Comparison of ENCODE assay signal across 7 mouse cellular contexts in the genomic region with DNA sequence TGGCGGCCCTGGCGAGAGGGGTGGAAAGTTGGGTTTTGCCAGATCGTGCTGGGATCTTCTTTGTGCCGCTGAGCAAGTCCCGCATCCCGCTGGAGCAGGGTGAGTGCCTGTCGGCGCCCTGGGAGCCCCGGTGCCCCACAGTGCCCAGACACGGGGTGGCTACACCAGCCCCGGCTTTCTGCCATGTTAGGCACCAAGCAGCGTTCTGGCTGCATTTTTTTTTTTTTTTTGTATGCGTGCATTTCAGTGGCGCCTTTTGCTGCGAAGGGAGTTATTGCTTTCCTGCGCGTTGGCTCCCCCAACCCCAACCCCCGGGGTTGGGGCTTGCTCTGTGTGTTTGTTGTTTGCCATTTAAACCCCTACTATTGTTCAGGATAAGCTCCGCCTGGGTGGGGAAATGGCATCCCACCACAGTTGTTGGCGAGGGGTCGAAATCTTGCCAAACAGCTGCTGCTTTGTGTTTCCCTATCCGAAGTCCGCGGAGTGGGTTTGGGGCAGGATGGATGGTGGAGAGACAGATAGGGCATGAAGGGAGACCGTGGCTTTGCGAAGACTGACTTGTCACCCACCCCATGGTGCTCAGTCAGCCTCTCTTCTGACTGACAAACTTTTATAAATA. TPM values are rescaled to one million over a fixed set of nuclear protein-coding genes. Genes with fewer than 3 reads are reported as not detected.
DNase-seq lines count a peak whose midpoint lies in the region; ATAC-seq and TF ChIP-seq lines count a peak whose summit lies in the region.

No protein-coding gene starts in this region.

- H3K4me2 ChIP-seq in embryonic facial prominence, embryonic 13.5 days = peak overlapping the region; percentile 92
- peak overlapping the region; percentile 57 for H3K4me2 ChIP-seq in hindbrain, embryonic 13.5 days
- H3K4me2 ChIP-seq in midbrain, embryonic 12.5 days (replicated peaks) = peak overlapping the region; percentile 79

- peak overlapping the region; percentile 78 for H3K27ac ChIP-seq in left cerebral cortex, adult 2 months
- no peak overlapping the region for H3K27ac ChIP-seq in embryonic facial prominence, embryonic 13.5 days
- peak overlapping the region; percentile 89 for H3K27ac ChIP-seq in hindbrain, embryonic 13.5 days
- H3K27ac ChIP-seq in midbrain, embryonic 12.5 days (replicated peaks) = peak overlapping the region; percentile 46; the same call in 1 of the 2 replicates

- intact Hi-C loops in left cerebral cortex, adult 2 months (cut with DNase I) = loop anchor here (5.0 to 10.0 kb wide), 2 partner anchors 86 to 313 kb away; no protein-coding TSS in a partner anchor
- intact Hi-C loops in left cerebral cortex, postnatal 25 days (cut with DNase I) = loop anchor here (10.0 kb wide), 1 partner anchor 303 kb away; no protein-coding TSS in a partner anchor

- no peak for TF ChIP-seq CTCF in left cerebral cortex, adult 2 months (IDR thresholded peaks at IDR 0.05)

- H3K9ac ChIP-seq in embryonic facial prominence, embryonic 13.5 days = peak overlapping the region; percentile 62
- peak overlapping the region; percentile 85 for H3K9ac ChIP-seq in hindbrain, embryonic 13.5 days
- H3K9ac ChIP-seq in midbrain, embryonic 12.5 days (replicated peaks) = peak overlapping the region; percentile 69

- H3K9me3 ChIP-seq in embryonic facial prominence, embryonic 13.5 days = no peaks in the 10 kb centered on the region
- no peaks in the 10 kb centered on the region for H3K9me3 ChIP-seq in hindbrain, embryonic 13.5 days
- H3K9me3 ChIP-seq in midbrain, embryonic 12.5 days = no peaks in the 10 kb centered on the region

- H3K36me3 ChIP-seq in embryonic facial prominence, embryonic 13.5 days = no peaks in the 10 kb centered on the region
- no peaks in the 10 kb centered on the region for H3K36me3 ChIP-seq in hindbrain, embryonic 13.5 days
- no peaks in the 10 kb centered on the region for H3K36me3 ChIP-seq in midbrain, embryonic 12.5 days

- no peak for ATAC-seq in embryonic facial prominence, embryonic 13.5 days (ENCODE audit: insufficient number of reproducible peaks, insufficient read depth, low FRiP score, low TSS enrichment, low read depth)
- ATAC-seq in hindbrain, embryonic 13.5 days (ENCODE audit: low FRiP score) = peak; percentile 55
- ATAC-seq in midbrain, embryonic 12.5 days (ENCODE audit: low FRiP score, low read depth) = peak; percentile 52

- DNase-seq in left cerebral cortex, adult 2 months (ENCODE audit: extremely low spot score in 1 of 2, low spot score in 2 of 2) = peak in 1 of 2 experiments; percentile 27
- no peak for DNase-seq in left cerebral cortex, postnatal 25 days (ENCODE audit: low spot score in 2 of 2)
- DNase-seq in adrenal gland, postnatal 14 days = no peak
- DNase-seq in layer of hippocampus, adult 9-11 months = no peak

- peak overlapping the region; percentile 59 for H3K4me3 ChIP-seq in left cerebral cortex, adult 2 months
- H3K4me3 ChIP-seq in embryonic facial prominence, embryonic 13.5 days = peak overlapping the region; percentile 55
- H3K4me3 ChIP-seq in hindbrain, embryonic 13.5 days = peak overlapping the region; percentile 61
- H3K4me3 ChIP-seq in midbrain, embryonic 12.5 days = peak overlapping the region; percentile 60

- no peaks in the 10 kb centered on the region for H3K4me1 ChIP-seq in embryonic facial prominence, embryonic 13.5 days
- peaks cover 30% of the 10 kb centered on the region for H3K4me1 ChIP-seq in hindbrain, embryonic 13.5 days (replicated peaks)
- no peaks in the 10 kb centered on the region for H3K4me1 ChIP-seq in midbrain, embryonic 12.5 days

- WGBS in embryonic facial prominence, embryonic 13.5 days = 20% methylated on average over 26 of the region's 26 CpGs
- 18% methylated on average over 23 of the region's 26 CpGs for WGBS in hindbrain, embryonic 13.5 days
- 23% methylated on average over 26 of the region's 26 CpGs for WGBS in midbrain, embryonic 12.5 days

- H3K27me3 ChIP-seq in embryonic facial prominence, embryonic 13.5 days = peaks cover 86% of the 10 kb centered on the region
- peaks cover 52% of the 10 kb centered on the region for H3K27me3 ChIP-seq in hindbrain, embryonic 13.5 days
- H3K27me3 ChIP-seq in midbrain, embryonic 12.5 days = peaks cover 64% of the 10 kb centered on the region

RNA-seq across cellular contexts. Expression of gene Rai2, which starts 1.0 kb away (rescaled TPM):
- total RNA-seq in left cerebral cortex, adult 2 months (2021) = 10 to 100 TPM; 15.3 to 18.0 TPM
- total RNA-seq in left cerebral cortex, postnatal 25 days (2021) = 10 to 100 TPM; 13.4 to 16.8 TPM
- polyA plus RNA-seq in embryonic facial prominence, embryonic 13.5 days (2015; fragmentation: Nextera tagmentation; extraction: Ambion mirVana) = 1.5 and 2.1 TPM in 2 replicates
- polyA plus RNA-seq in hindbrain, embryonic 13.5 days (2015; fragmentation: Nextera tagmentation; extraction: Ambion mirVana) = 19.7 and 19.9 TPM in 2 replicates
- 5.5 and 6.2 TPM in 2 replicates for polyA plus RNA-seq in midbrain, embryonic 12.5 days (2016; fragmentation: Nextera tagmentation; extraction: Ambion mirVana)
- total RNA-seq in adrenal gland, postnatal 14 days (2021) = 17.0 and 17.6 TPM in 2 replicates
